Mouse (Mus musculus) olfactory bulb, adult 2 months (tissue): ENCODE results near the gene Ahcy. TPM values are rescaled to one million over a fixed set of nuclear protein-coding genes. Genes with fewer than 3 reads are reported as not detected.
A peak's percentile ranks its signal among the peaks of the same experiment; 100 is the strongest.
"Not testable (repeated sequence)": the region's sequence is repeated elsewhere in the genome, so short reads cannot be mapped to it uniquely, and the experiment has no call there.

Source experiments
- H3K27ac ChIP-seq: fragments of 200-500 bp; 2 replicates; pipeline ENCODE4 v1.5.1; 2012; ENCODE audit warnings: low read depth, low read length; ENCODE audit not compliant: insufficient read depth
- H3K4me1 ChIP-seq: fragments of 200-500 bp; 2 replicates; pipeline ENCODE4 v1.6.1; 2012; ENCODE audit warnings: low read length; ENCODE audit not compliant: control insufficient read depth, insufficient read depth
- H3K4me3 ChIP-seq: fragments of 200-500 bp; 2 replicates; pipeline ENCODE4 v1.5.1; 2012; ENCODE audit warnings: mild to moderate bottlenecking, low read depth, low read length, moderate library complexity; ENCODE audit not compliant: insufficient read depth
- CTCF ChIP-seq: fragments of 200-500 bp; IDR thresholded peaks from 2 replicates; pipeline ENCODE4 v1.5.1; 2012; ENCODE audit warnings: low read depth, mild to moderate bottlenecking, low read length, moderate library complexity; ENCODE audit not compliant: insufficient read depth
- POLR2A ChIP-seq: fragments of 200-500 bp; IDR thresholded peaks from 2 replicates; pipeline ENCODE4 v1.6.1; 2012; ENCODE audit warnings: mild to moderate bottlenecking, low read depth, low read length, moderate library complexity; ENCODE audit not compliant: insufficient read depth
- WGBS: fragments of 180-500 bp; shearing (Covaris S2); methylation state at CpG from one replicate; pipeline ENCODE4 v1.1.7; 2018; 5-methylcytosine and 5-hydroxymethylcytosine counted together
- polyA plus RNA-seq: library from polyadenylated mRNA; stranded (reverse); fragments of >200 nt; gene quantifications from 2 replicates; pipeline ENCODE4 v1.2.4, GENCODE M21; 2012; ENCODE audit warnings: low replicate concordance; ENCODE audit not compliant: missing spikeins, insufficient read depth, insufficient read length

Ahcy gene
- polyA plus RNA-seq, 1 experiment, result not detected

- Histone ChIP-seq H3K27ac (no peak overlapping the region), H3K4me3 (no peak overlapping the region), H3K4me1 (peaks cover 5% of the 10 kb centered on the region)
- TF ChIP-seq POLR2A (no peak), CTCF (no peak)
- WGBS, result 88% methylated on average over 3 of the region's 3 CpGs
Measured at GRCm38 (mm10) chr2:155054672-155055071, 19.6 kb downstream of the Ahcy start.

- H3K4me3 ChIP-seq, H3K27ac ChIP-seq, H3K4me1 ChIP-seq: not testable (repeated sequence)
- WGBS, result 96% methylated on average over 8 of the region's 8 CpGs
Measured at GRCm38 (mm10) chr2:155053512-155053911, 20.8 kb downstream of the Ahcy start.

GRCm38 (mm10) chr2:155052681-155053080 is 21.6 kb downstream of the Ahcy start:
- TF ChIP-seq CTCF, result no peak
- no peak for TF ChIP-seq POLR2A
- Histone ChIP-seq H3K4me1 (peaks cover 5% of the 10 kb centered on the region), H3K27ac (no peak overlapping the region), H3K4me3 (no peak overlapping the region)
- 84% methylated on average over 2 of the region's 2 CpGs for WGBS

- 21% methylated on average over 9 of the region's 9 CpGs for WGBS
Measured at GRCm38 (mm10) chr2:155051622-155052351, 22.5 kb downstream of the Ahcy start.

GRCm38 (mm10) chr2:155050504-155051236 is 23.6 kb downstream of the Ahcy start:
- under 1% methylated on average over 45 of the region's 45 CpGs for WGBS
- peaks cover 5% of the 10 kb centered on the region for H3K4me1 ChIP-seq
- H3K4me3 ChIP-seq, result peak overlapping the region; percentile 74
- peak overlapping the region; percentile 93 for H3K27ac ChIP-seq
- TF ChIP-seq POLR2A, result peak; percentile 99
- TF ChIP-seq CTCF, result no peak

More at GRCm38 (mm10) chr2:155051622-155052351, 22.5 kb downstream of the Ahcy start:
- peaks cover 5% of the 10 kb centered on the region for H3K4me1 ChIP-seq
- no peak overlapping the region for H3K4me3 ChIP-seq
- no peak for TF ChIP-seq CTCF
- no peak for TF ChIP-seq POLR2A
- no peak overlapping the region for H3K27ac ChIP-seq

DNA sequence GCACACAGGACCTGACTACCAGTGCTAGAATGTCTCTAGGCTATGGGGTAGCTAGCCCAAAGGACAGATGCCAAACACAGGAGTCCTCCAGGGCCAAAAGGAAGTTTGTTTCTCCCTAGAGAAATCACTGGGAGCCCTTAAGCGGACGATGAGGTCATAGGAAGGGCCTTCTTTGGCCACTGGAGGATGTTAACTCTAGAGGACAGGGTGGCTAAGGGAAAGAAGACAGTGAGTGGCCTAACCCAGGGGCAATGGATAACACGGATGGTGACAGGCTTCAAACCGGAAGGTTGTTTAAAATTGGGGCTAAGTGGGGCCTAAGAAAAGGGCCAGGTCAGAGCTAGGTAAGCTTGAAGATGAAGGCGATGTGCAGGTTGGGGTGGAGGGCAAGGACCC is 24.2 kb downstream of the Ahcy start:
- WGBS, result 28% methylated on average over 5 of the region's 5 CpGs
- no peak for TF ChIP-seq POLR2A
- TF ChIP-seq CTCF, result no peak
- H3K27ac ChIP-seq, result peak overlapping the region; percentile 93
- H3K4me1 ChIP-seq, result peaks cover 5% of the 10 kb centered on the region
- peak overlapping the region; percentile 74 for H3K4me3 ChIP-seq

GRCm38 (mm10) chr2:155047452-155048178 is 26.7 kb downstream of the Ahcy start:
- H3K27ac ChIP-seq, result no peak overlapping the region
- WGBS, result 76% methylated on average over 7 of the region's 7 CpGs
- H3K4me1 ChIP-seq, result peaks cover 5% of the 10 kb centered on the region
- H3K4me3 ChIP-seq, result no peak overlapping the region
- TF ChIP-seq POLR2A, result no peak
- TF ChIP-seq CTCF, result no peak

DNA sequence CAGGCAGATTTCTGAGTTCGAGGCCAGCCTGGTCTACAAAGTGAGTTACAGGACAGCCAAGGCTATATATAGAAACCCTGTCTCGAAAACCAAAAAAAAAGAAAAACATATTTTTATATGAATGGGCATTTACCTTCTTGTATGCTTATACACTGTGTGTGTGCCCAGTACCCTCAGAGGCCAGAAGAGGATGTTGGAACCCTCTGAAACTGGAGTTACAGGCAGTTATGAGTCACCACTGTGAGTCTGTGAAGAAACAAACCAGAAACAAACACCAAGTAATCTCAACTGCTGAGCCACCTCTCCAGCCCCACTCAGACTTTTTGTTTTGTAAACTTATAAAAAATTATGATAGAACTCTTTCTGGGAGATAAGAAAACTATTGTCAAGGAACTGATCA is 27.5 kb downstream of the Ahcy start:
- Histone ChIP-seq H3K4me3 (no peak overlapping the region), H3K4me1 (peaks cover 5% of the 10 kb centered on the region), H3K27ac (no peak overlapping the region)
- WGBS, result 88% methylated on average over 2 of the region's 2 CpGs
- no peak for TF ChIP-seq POLR2A
- no peak for TF ChIP-seq CTCF

DNA sequence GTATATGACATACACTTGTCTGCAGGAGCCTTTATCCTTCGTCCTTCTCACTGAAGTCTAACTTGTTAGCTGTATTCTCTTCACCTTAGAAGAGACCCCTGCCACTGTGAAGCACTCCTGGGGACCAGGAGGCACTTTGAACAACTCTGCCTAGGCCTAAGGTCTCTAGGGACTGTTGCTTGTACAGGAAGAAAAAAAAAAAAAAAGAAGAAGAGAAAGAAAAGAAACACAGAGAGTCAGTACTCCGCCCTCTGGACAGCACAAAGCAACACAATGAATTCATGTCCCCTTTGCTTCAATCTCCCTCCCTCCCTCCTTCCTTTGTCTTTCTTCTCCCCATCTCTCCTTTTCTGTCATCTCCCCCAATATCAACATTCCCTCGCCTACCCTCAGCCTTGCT is 29.2 kb downstream of the Ahcy start:
- no peak for TF ChIP-seq CTCF
- TF ChIP-seq POLR2A, result no peak

More for the DNA sequence above, 29.2 kb downstream of the Ahcy start:
- Histone ChIP-seq H3K4me1 (peaks cover 1% of the 10 kb centered on the region), H3K27ac (no peak overlapping the region), H3K4me3 (no peak overlapping the region)
- 78% methylated on average over 3 of the region's 3 CpGs for WGBS
